Mouse (Mus musculus) neural tube, embryonic 12.5 days (tissue): ENCODE measurements around the gene Cyp4b1. TPM values are rescaled to one million over a fixed set of nuclear protein-coding genes. Genes with fewer than 3 reads are reported as not detected.
"Not testable (repeated sequence)": the region's sequence is repeated elsewhere in the genome, so short reads cannot be mapped to it uniquely, and the experiment has no call there.

Experiments
- ATAC-seq: fragments of 200-750 bp; cut with Nextera tagmentation; 2 replicates; pipeline ENCODE4 v1.8.0; 2017; ENCODE audit warnings: low read depth, mild to moderate bottlenecking, moderate TSS enrichment, moderate library complexity; ENCODE audit not compliant: low FRiP score
- H3K27ac ChIP-seq: fragments of 300-500 bp; sonication (generic); 2 replicates; pipeline ENCODE4 v1.5.1; 2016
- H3K27me3 ChIP-seq: fragments of 300-500 bp; sonication (generic); replicated peaks from 2 replicates; pipeline ENCODE4 v1.6.1; 2016; ENCODE audit warnings: mild to moderate bottlenecking
- H3K36me3 ChIP-seq: fragments of 300-500 bp; sonication (generic); 2 replicates; pipeline ENCODE4 v1.6.1; 2016; ENCODE audit warnings: mild to moderate bottlenecking
- H3K4me1 ChIP-seq: fragments of 300-500 bp; sonication (generic); 2 replicates; pipeline ENCODE4 v1.6.1; 2016
- H3K4me2 ChIP-seq: fragments of 300-500 bp; sonication (generic); replicated peaks from 2 replicates; pipeline ENCODE4 v1.6.1; 2016; ENCODE audit warnings: mild to moderate bottlenecking
- H3K4me3 ChIP-seq: fragments of 300-500 bp; sonication (generic); 2 replicates; pipeline ENCODE4 v1.5.1; 2016
- H3K9ac ChIP-seq: fragments of 300-500 bp; sonication (generic); 2 replicates; pipeline ENCODE4 v1.6.1; 2016; ENCODE audit warnings: mild to moderate bottlenecking
- H3K9me3 ChIP-seq: fragments of 300-500 bp; sonication (generic); 2 replicates; pipeline ENCODE4 v1.6.1; 2016; ENCODE audit warnings: mild to moderate bottlenecking
- WGBS: fragments of 180-500 bp; shearing (Covaris S2); methylation state at CpG from one replicate; pipeline ENCODE4 v1.1.7; 2016; 5-methylcytosine and 5-hydroxymethylcytosine counted together
- polyA plus RNA-seq: library from polyadenylated mRNA; unstranded; fragments of >200 nt; fragmentation: Nextera tagmentation; extraction: Ambion mirVana; gene quantifications from 2 replicates; pipeline ENCODE4 v1.2.1, GENCODE M21; 2016

Cyp4b1 gene
- 0.18 TPM in 1 of 2 replicates, not detected in the other for polyA plus RNA-seq

- Histone ChIP-seq H3K27me3 (no peaks in the 10 kb centered on the region), H3K9me3 (no peaks in the 10 kb centered on the region), H3K9ac (no peak within 1 kb of the TSS), H3K27ac (no peak within 1 kb of the TSS), H3K36me3 (no peaks in the 10 kb centered on the region), H3K4me2 (no peak within 1 kb of the TSS), H3K4me1 (no peaks in the 10 kb centered on the region), H3K4me3 (no peak within 1 kb of the TSS)
- WGBS, result 86% methylated on average over 9 of the region's 9 CpGs
- ATAC-seq, result no peak
These were observed at the start of gene Cyp4b1 for GRCm38 (mm10) chr4:115647580-115647979. Gene Cyp4b1 (minus strand): TSS chr4:115647723.

GRCm38 (mm10) chr4:115686299-115686698 is 38.8 kb upstream of the Cyp4b1 start:
- Histone ChIP-seq H3K36me3 (no peaks in the 10 kb centered on the region), H3K4me1 (no peaks in the 10 kb centered on the region), H3K27ac (no peak overlapping the region), H3K9me3 (no peaks in the 10 kb centered on the region), H3K9ac (no peak overlapping the region), H3K27me3 (no peaks in the 10 kb centered on the region), H3K4me2 (no peak overlapping the region), H3K4me3 (no peak overlapping the region)
- no peak for ATAC-seq
- WGBS, result 70% methylated on average over 4 of the region's 4 CpGs

DNA sequence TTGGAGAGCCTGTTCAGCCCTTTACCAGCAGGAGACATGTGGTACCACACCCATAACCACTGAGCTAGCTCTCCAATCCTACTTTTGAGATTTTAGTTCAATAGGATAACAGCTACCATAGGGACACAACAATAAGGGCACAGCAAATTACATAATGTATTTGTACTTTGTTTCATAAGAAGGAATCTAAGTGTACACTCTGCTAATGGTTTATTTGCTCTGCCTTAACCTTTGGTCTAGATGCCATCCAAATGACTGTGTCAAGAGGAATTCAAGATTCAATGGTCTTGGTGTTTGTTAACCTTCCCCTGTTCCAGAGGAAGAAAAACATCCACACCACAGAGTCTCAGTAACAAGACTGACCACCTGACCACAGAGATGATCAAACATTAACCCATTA is 11.7 kb upstream of the Cyp4b1 start:
- Histone ChIP-seq H3K4me2 (no peak overlapping the region), H3K4me3 (no peak overlapping the region), H3K36me3 (no peaks in the 10 kb centered on the region), H3K9ac (no peak overlapping the region), H3K4me1 (peaks cover 6% of the 10 kb centered on the region; the same call in 1 of the 2 replicates), H3K27ac (no peak overlapping the region), H3K9me3 (no peaks in the 10 kb centered on the region), H3K27me3 (no peaks in the 10 kb centered on the region)
- ATAC-seq, result no peak

- Histone ChIP-seq H3K4me1 (peaks cover 6% of the 10 kb centered on the region; the same call in 1 of the 2 replicates), H3K4me3 (no peak overlapping the region), H3K27ac (no peak overlapping the region), H3K9ac (no peak overlapping the region), H3K9me3 (no peaks in the 10 kb centered on the region), H3K4me2 (peak overlapping the region; percentile 94), H3K27me3 (no peaks in the 10 kb centered on the region), H3K36me3 (no peaks in the 10 kb centered on the region)
- ATAC-seq, result peak; percentile 65; the same call in 1 of the 2 replicates
These were observed 10.3 kb upstream of the Cyp4b1 start for GRCm38 (mm10) chr4:115657867-115658249.

DNA sequence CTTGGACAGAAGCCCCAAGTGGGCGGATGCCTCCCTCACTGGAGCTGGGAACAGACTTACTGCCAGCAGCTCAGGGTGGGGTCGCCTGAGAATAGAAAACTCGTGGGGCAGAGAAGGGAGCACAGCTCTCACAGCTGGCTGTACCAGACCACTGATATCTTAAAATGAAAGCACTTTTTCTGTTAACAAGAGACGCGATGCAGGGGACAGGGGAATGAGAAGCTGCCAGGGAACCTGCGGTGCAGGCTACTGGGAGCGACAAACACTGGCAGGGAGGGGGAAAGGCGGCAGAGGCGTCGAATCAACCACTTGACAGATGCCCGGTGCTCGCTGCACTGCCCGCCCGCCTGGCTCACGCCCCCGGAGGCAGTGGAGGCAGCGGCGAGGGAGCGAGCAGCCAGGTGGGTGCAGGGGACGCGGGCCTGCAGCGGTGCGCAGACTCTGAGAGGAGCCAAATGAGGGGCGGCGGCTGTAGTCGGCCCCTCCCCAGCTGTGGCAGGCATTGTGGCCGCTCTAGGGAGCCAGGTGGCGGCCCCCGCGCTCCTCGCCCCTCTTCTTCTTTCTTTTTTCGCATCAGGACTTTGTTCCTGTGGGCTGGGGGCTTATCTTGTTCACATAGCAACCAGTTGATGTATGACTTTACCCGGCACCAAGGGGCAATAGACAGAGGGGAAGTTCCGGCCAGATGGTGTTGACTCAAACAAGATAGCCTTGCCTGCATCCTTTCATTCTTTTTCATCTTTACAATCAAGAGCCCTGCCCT is 9.8 kb upstream of the Cyp4b1 start:
- WGBS, result 2% methylated on average over 34 of the region's 34 CpGs
- Histone ChIP-seq H3K9ac (peak overlapping the region; percentile 56), H3K27me3 (no peaks in the 10 kb centered on the region), H3K9me3 (no peaks in the 10 kb centered on the region), H3K4me3 (peak overlapping the region; percentile 42), H3K4me2 (peak overlapping the region; percentile 94), H3K27ac (no peak overlapping the region), H3K36me3 (no peaks in the 10 kb centered on the region), H3K4me1 (peaks cover 6% of the 10 kb centered on the region; the same call in 1 of the 2 replicates)
- ATAC-seq, result peak; percentile 91

GRCm38 (mm10) chr4:115656535-115656922 is 9.0 kb upstream of the Cyp4b1 start:
- 87% methylated on average over 1 of the region's 1 CpGs for WGBS
- ATAC-seq, H3K4me3 ChIP-seq, H3K27ac ChIP-seq, H3K36me3 ChIP-seq, H3K27me3 ChIP-seq, H3K4me2 ChIP-seq, H3K9ac ChIP-seq, H3K9me3 ChIP-seq, H3K4me1 ChIP-seq: not testable (repeated sequence)

GRCm38 (mm10) chr4:115655841-115656534 is 8.5 kb upstream of the Cyp4b1 start:
- WGBS, result 91% methylated on average over 7 of the region's 7 CpGs

DNA sequence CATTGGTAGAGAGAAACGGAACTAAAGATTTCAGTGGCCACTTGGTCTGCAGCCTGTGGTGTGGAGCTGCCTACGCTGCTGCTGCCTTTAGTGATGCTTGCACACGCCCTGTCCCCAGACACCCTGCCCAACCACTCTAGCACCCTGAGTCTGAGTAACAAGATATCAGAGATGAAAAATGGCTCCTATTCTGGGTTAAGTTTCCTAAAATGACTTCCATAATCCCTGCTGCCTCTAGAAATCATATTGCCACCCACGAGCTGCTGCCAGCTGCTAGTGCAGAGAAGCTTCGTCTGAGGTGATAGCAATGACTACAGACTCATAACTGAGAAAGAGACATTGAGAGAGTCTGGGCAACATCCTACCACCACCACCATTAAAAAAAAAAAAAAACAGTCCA is 3.3 kb upstream of the Cyp4b1 start:
- Histone ChIP-seq H3K27me3 (no peaks in the 10 kb centered on the region), H3K9me3 (no peaks in the 10 kb centered on the region), H3K4me2 (no peak overlapping the region), H3K4me1 (no peaks in the 10 kb centered on the region), H3K4me3 (no peak overlapping the region), H3K9ac (no peak overlapping the region), H3K36me3 (no peaks in the 10 kb centered on the region), H3K27ac (no peak overlapping the region)
- 84% methylated on average over 5 of the region's 5 CpGs for WGBS
- no peak for ATAC-seq

More at GRCm38 (mm10) chr4:115655841-115656534, 8.5 kb upstream of the Cyp4b1 start:
- not testable (repeated sequence) for H3K9ac ChIP-seq, ATAC-seq, H3K4me2 ChIP-seq, H3K4me3 ChIP-seq, H3K9me3 ChIP-seq, H3K27ac ChIP-seq, H3K27me3 ChIP-seq, H3K4me1 ChIP-seq, H3K36me3 ChIP-seq

- ATAC-seq, result no peak
- no peak overlapping the region for H3K27ac ChIP-seq
These were observed 1.8 kb upstream of the Cyp4b1 start for GRCm38 (mm10) chr4:115649344-115649743.

DNA sequence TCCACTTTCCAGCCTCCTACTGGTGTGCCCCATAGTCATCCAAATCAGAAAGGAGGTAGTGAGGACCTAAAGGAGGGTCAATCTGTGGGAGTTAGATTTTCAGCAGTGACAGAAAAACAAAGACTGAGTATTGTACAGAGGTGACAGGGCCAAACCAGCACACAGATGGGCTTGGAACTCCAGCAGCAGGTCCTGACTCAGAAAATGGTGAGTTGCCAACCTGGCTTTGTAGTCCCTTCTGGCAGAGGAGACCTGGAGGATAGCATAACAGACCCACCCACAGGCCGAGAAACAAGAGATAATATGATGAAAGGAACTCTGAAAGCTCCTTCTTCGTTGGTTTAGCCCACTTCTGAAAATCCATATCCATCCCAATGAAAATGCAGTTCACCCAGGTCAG is 1.2 kb upstream of the Cyp4b1 start:
- WGBS, result 63% methylated on average over 2 of the region's 2 CpGs
- ATAC-seq, result no peak
- no peak overlapping the region for H3K9ac ChIP-seq
- H3K27me3 ChIP-seq, result no peaks in the 10 kb centered on the region
- no peak overlapping the region for H3K27ac ChIP-seq
- H3K4me3 ChIP-seq, result no peak overlapping the region
- no peaks in the 10 kb centered on the region for H3K4me1 ChIP-seq
- H3K36me3 ChIP-seq, result no peaks in the 10 kb centered on the region
- H3K4me2 ChIP-seq, result no peak overlapping the region
- no peaks in the 10 kb centered on the region for H3K9me3 ChIP-seq

More at GRCm38 (mm10) chr4:115649344-115649743, 1.8 kb upstream of the Cyp4b1 start:
- no peaks in the 10 kb centered on the region for H3K9me3 ChIP-seq
- H3K4me2 ChIP-seq, result no peak overlapping the region
- H3K27me3 ChIP-seq, result no peaks in the 10 kb centered on the region
- H3K9ac ChIP-seq, result no peak overlapping the region
- no peaks in the 10 kb centered on the region for H3K36me3 ChIP-seq
- H3K4me1 ChIP-seq, result no peaks in the 10 kb centered on the region
- no peak overlapping the region for H3K4me3 ChIP-seq

DNA sequence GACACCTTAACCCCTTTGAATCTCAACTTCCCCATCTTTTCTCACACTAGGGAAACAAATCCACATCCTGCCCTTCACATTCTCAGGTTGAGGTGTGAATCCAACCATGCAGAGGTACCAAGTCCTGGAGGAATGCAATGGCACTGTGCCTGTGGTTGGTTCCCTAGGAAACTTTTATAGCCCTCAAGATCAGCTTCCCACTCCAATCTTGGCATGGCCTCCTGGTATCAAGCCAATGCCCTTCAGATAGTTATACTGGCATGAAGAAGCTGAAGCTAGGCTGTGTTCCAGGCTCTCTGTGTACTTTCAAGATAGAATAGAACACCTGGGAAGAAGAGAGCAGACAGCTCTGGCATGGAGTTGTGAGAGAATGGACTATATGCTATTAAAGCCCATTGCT is 2.2 kb downstream of the Cyp4b1 start:
- H3K9ac ChIP-seq, result no peak overlapping the region
- H3K36me3 ChIP-seq, result no peaks in the 10 kb centered on the region
- no peak overlapping the region for H3K4me3 ChIP-seq
- no peaks in the 10 kb centered on the region for H3K27me3 ChIP-seq
- H3K4me2 ChIP-seq, result no peak overlapping the region
- H3K9me3 ChIP-seq, result no peaks in the 10 kb centered on the region
- no peak overlapping the region for H3K27ac ChIP-seq
- H3K4me1 ChIP-seq, result no peaks in the 10 kb centered on the region
- ATAC-seq, result no peak

DNA sequence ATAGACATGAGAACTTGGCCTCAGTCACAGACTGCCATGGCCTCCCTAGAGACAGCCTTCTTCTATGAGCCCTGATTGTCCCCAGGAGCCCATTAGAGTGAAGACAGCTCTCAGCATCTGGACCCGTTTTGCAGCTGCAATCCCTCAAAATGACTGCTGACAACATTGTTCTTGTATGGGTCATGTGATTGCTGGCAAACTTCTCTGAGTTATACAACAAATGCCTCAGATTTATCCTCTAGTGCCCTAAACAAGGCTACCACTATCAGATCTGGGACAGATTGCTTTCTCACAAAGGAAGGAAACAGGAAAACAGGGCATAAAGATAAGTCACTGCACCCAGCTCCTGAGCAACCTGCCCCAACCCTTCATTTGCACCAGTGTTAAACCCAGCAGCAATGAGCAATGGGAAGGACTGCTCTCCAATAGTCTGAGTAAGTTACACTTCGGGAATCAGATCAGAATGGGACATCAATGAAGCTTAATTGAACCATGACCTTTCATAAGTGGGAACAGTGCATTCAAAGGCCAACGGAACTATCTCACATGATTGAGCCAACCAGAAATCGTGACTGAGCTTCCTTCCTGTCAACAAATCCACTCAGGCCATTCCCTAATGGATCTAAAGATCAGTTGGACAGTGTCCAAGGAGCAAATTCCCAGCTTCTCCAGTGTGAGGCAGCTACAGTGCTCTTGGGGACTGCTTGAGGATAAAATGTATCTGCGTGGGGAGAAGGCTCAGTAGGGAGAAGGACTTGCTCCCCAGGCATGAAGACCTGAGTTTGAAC is 4.4 kb downstream of the Cyp4b1 start:
- 68% methylated on average over 5 of the region's 5 CpGs for WGBS
- H3K9ac ChIP-seq, result no peak overlapping the region
- no peaks in the 10 kb centered on the region for H3K36me3 ChIP-seq
- no peak overlapping the region for H3K4me2 ChIP-seq
- no peak overlapping the region for H3K27ac ChIP-seq
- H3K27me3 ChIP-seq, result no peaks in the 10 kb centered on the region
- H3K9me3 ChIP-seq, result no peaks in the 10 kb centered on the region
- no peak for ATAC-seq
- H3K4me3 ChIP-seq, result no peak overlapping the region
- no peaks in the 10 kb centered on the region for H3K4me1 ChIP-seq
